Mouse (Mus musculus) intestine, embryonic 15.5 days (tissue): ENCODE measurements around the gene Mtmr14. TPM values are rescaled to one million over a fixed set of nuclear protein-coding genes. Genes with fewer than 3 reads are reported as not detected.
A peak's percentile ranks its signal among the peaks of the same experiment; 100 is the strongest.

Experiments
- ATAC-seq: fragments of 200-750 bp; cut with Nextera tagmentation; 2 replicates; pipeline ENCODE4 v1.8.0; 2017; ENCODE audit warnings: moderate TSS enrichment, moderate library complexity
- H3K27ac ChIP-seq: fragments of 300-500 bp; sonication (generic); 2 replicates; pipeline ENCODE4 v1.5.1; 2015; ENCODE audit warnings: mild to moderate bottlenecking, inconsistent platforms
- H3K27me3 ChIP-seq: fragments of 300-500 bp; sonication (generic); replicated peaks from 2 replicates; pipeline ENCODE4 v1.6.1; 2015; ENCODE audit warnings: inconsistent platforms
- H3K36me3 ChIP-seq: fragments of 300-500 bp; sonication (generic); 2 replicates; pipeline ENCODE4 v1.6.1; 2015; ENCODE audit warnings: inconsistent platforms
- H3K4me1 ChIP-seq: fragments of 300-500 bp; sonication (generic); replicated peaks from 2 replicates; pipeline ENCODE4 v1.6.1; 2015; ENCODE audit warnings: inconsistent platforms
- H3K4me2 ChIP-seq: fragments of 300-500 bp; sonication (generic); replicated peaks from 2 replicates; pipeline ENCODE4 v1.6.1; 2015; ENCODE audit warnings: mild to moderate bottlenecking, inconsistent platforms
- H3K4me3 ChIP-seq: fragments of 300-500 bp; sonication (generic); replicated peaks from 2 replicates; pipeline ENCODE4 v1.5.1; 2015; ENCODE audit warnings: inconsistent platforms
- H3K9ac ChIP-seq: fragments of 300-500 bp; sonication (generic); 2 replicates; pipeline ENCODE4 v1.6.1; 2015; ENCODE audit warnings: inconsistent platforms
- H3K9me3 ChIP-seq: fragments of 300-500 bp; sonication (generic); 2 replicates; pipeline ENCODE4 v1.6.1; 2016; ENCODE audit warnings: inconsistent platforms
- WGBS: fragments of 180-500 bp; shearing (Covaris S2); methylation state at CpG from one replicate; pipeline ENCODE4 v1.1.7; 2015; 5-methylcytosine and 5-hydroxymethylcytosine counted together
- polyA plus RNA-seq: library from polyadenylated mRNA; unstranded; fragments of >200 nt; fragmentation: Nextera tagmentation; extraction: Ambion mirVana; gene quantifications from 2 replicates; pipeline ENCODE4 v1.2.1, GENCODE M21; 2015

Mtmr14 gene
- polyA plus RNA-seq, 1 experiment from 2014 or later: 32.2 TPM

DNA sequence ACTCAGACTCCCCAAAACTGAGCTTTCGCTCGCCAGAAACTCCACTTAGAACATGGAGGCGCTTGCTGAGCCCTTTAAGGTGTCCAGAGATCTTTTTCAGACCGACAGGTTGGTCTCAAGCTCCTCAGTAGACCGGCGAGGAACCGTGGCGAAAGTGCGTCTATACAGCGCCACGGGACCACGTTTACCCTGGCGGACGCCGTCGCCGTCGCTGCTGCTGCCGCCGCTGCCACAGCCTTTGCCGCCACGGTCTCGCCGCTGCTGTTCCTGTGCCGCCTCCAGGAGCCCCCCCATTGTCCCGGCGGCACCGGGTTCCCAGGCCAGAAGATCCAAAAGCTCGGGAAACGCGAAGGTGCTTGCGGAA is 69.3 kb downstream of the Mtmr14 start, which contains the start of gene Brpf1:
TSS of gene Brpf1 (plus strand) at position 152 of the 364 bp plus-strand sequence.
- no peaks in the 10 kb centered on the region for H3K27me3 ChIP-seq
- H3K36me3 ChIP-seq: peaks cover 5% of the 10 kb centered on the region; the same call in 1 of the 2 replicates
- no peaks in the 10 kb centered on the region for H3K9me3 ChIP-seq
- under 1% methylated on average over 32 of the region's 32 CpGs for WGBS
- H3K9ac ChIP-seq: peak within 1 kb of the TSS; percentile 98
- H3K27ac ChIP-seq: peak within 1 kb of the TSS; percentile 92
- peak; percentile 61 for ATAC-seq
- peaks cover 10% of the 10 kb centered on the region for H3K4me1 ChIP-seq
- H3K4me2 ChIP-seq: peak within 1 kb of the TSS; percentile 91
- H3K4me3 ChIP-seq: peak within 1 kb of the TSS; percentile 99

DNA sequence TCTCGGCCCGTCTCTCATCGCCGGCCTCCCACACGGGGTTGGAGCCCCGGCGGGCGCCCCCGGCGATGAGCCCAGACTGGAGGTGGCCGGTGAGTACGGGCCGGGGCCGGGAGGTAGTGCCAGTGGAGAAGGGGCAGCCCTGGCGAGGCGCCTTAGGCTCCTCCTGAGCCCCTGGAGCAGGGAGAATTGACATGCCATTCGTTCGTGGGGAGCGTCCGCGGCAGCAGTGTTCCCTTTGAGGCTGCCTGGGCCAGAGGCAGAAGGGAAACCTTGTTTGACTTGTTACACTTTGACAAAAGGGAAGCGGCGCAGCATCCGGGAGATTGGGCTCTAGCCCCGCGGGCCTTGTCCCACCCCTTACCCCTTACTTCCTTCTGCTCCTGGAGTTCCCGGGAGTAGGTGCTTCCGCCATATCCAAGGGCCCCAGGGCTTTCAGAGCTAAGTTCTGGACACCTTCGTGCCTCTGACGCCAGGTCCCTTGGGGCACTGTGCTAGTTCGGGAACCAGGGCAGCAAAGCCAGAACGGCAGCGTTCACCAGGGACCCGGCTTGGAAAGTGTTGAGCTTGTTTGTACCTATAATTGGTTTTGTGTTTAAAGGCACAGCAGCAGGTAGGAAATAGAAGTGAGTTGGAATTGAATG is 70.0 kb downstream of the Mtmr14 start:
- Histone ChIP-seq H3K27me3 (no peaks in the 10 kb centered on the region), H3K4me2 (peak overlapping the region; percentile 91), H3K9ac (peak overlapping the region; percentile 98), H3K4me1 (peaks cover 10% of the 10 kb centered on the region), H3K27ac (peak overlapping the region; percentile 92), H3K36me3 (peaks cover 5% of the 10 kb centered on the region), H3K9me3 (no peaks in the 10 kb centered on the region), H3K4me3 (peak overlapping the region; percentile 99)
- ATAC-seq: no peak; the same call in 1 of the 2 replicates
- under 1% methylated on average over 34 of the region's 34 CpGs for WGBS

DNA sequence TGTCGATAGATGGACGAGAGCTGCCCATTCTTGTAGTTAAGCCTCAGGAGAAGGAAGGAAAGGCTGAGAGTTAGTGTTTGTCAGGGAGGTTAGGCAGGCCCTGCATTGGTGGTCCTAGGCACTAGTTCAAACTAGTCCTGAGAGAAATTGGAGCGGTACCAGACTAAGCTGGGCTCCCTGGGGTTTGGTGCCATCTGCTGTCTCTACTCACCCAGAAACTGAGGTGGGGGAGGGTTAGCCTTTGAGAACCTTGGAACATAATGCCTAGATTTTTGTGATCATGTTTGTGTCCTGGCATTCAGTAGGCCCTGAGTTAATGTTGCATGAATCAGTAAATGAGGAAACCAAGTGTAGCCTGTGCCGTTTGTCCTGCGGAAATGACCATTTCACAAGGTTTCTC is 70.5 kb downstream of the Mtmr14 start:
- Histone ChIP-seq H3K4me1 (peaks cover 10% of the 10 kb centered on the region), H3K4me2 (peak overlapping the region; percentile 91), H3K9ac (peak overlapping the region; percentile 98), H3K27ac (peak overlapping the region; percentile 92), H3K4me3 (peak overlapping the region; percentile 99), H3K9me3 (no peaks in the 10 kb centered on the region), H3K36me3 (peaks cover 6% of the 10 kb centered on the region), H3K27me3 (no peaks in the 10 kb centered on the region)
- 26% methylated on average over 5 of the region's 5 CpGs for WGBS
- no peak for ATAC-seq

DNA sequence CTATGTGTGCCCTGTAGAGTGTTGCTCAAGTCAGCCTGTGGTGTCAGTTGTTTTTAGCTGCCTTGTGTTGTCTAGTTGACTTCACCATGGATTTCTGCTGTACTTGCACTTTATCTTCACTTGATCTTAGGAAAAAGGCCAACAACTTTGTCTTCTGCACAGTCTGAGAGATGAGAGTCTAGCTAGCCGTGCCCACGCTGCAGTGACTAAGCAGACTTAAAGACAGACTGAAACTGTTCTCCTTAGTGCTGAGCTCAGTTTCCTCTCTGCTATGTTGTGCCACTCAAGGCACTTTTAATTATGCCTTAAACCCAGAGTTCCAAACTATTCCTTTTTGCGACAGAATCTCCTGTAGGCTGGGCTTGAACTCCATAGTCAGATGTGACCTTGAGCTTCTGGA is 78.3 kb downstream of the Mtmr14 start:
- WGBS: 89% methylated on average over 3 of the region's 3 CpGs

DNA sequence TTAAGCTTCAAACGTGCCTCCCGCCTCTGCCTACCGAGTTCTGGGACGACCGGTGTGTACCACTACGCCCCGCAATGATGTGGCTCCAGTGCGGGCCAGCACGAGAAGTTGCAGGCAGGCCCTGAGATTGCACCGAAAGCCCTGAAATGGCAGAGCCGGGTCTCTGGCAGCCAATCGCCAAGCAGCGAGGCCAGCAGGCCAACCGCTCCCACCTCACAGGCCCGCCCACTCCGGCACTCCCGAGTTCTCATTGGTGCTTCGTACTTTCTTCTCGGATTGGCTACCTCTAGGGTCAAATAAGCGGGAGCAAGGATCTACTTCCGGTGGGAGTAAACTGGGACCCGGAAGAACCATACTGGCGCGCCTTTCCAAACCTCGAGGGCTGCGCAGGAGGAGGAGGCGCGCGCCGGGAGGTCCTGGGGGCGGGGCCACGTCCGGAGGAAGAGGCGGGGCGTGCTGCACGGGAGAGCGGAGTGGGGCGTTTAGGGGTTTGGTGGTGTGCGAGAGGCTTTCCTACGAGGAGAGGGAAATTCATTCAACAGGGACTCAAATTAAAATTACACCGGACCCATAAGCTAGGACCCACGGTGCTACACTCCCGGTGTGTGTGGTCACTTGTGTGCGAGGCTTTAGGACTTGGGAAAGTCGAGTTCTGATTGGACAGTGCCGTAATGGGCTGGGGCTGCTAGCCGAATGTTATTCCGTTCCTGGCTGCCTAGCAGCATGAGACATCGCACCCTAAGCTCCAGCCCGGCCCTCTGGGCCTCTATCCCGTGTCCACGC is 89.1 kb downstream of the Mtmr14 start, which contains the start of gene Ogg1:
TSS of gene Ogg1 (plus strand) at position 440 of the 783 bp plus-strand sequence.
- Histone ChIP-seq H3K27me3 (no peaks in the 10 kb centered on the region), H3K9ac (peak within 1 kb of the TSS; percentile 57), H3K4me2 (peak within 1 kb of the TSS; percentile 91), H3K4me1 (peaks cover 11% of the 10 kb centered on the region; the same call in 1 of the 2 replicates), H3K4me3 (peak within 1 kb of the TSS; percentile 59), H3K9me3 (no peaks in the 10 kb centered on the region), H3K27ac (peak within 1 kb of the TSS; percentile 87), H3K36me3 (peaks cover 26% of the 10 kb centered on the region)
- WGBS: under 1% methylated on average over 52 of the region's 52 CpGs
- ATAC-seq: peak; percentile 99

More for the DNA sequence above, 78.3 kb downstream of the Mtmr14 start:
- no peaks in the 10 kb centered on the region for H3K9me3 ChIP-seq
- no peak overlapping the region for H3K4me2 ChIP-seq
- ATAC-seq: no peak
- H3K4me1 ChIP-seq: no peaks in the 10 kb centered on the region
- H3K4me3 ChIP-seq: no peak overlapping the region
- H3K27ac ChIP-seq: no peak overlapping the region
- H3K36me3 ChIP-seq: peaks cover 62% of the 10 kb centered on the region
- H3K27me3 ChIP-seq: no peaks in the 10 kb centered on the region
- H3K9ac ChIP-seq: no peak overlapping the region

DNA sequence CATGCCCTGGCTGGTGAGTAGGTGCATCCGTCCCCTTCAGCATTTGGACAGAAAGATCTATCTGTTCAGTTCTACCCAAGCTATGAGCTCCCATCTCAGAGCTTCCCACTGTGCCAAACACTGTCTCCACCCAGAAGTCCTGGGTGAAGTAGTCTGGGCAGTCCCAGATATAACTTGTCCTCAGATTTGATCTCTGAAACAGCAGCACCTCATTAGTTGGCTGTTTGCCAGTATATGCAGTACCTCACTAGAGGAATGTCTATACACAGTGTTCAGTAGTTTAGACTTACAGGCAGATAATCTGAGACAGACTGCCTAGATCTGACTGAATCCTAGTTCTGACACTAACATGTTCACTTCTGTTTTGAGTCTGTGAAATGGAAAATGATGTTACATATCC is 91.8 kb downstream of the Mtmr14 start:
- Histone ChIP-seq H3K4me1 (peaks cover 18% of the 10 kb centered on the region), H3K27me3 (no peaks in the 10 kb centered on the region), H3K9me3 (no peaks in the 10 kb centered on the region), H3K27ac (no peak overlapping the region), H3K4me3 (no peak overlapping the region), H3K36me3 (peaks cover 8% of the 10 kb centered on the region), H3K4me2 (no peak overlapping the region), H3K9ac (no peak overlapping the region)
- no peak for ATAC-seq
- WGBS: 94% methylated on average over 1 of the region's 1 CpGs

DNA sequence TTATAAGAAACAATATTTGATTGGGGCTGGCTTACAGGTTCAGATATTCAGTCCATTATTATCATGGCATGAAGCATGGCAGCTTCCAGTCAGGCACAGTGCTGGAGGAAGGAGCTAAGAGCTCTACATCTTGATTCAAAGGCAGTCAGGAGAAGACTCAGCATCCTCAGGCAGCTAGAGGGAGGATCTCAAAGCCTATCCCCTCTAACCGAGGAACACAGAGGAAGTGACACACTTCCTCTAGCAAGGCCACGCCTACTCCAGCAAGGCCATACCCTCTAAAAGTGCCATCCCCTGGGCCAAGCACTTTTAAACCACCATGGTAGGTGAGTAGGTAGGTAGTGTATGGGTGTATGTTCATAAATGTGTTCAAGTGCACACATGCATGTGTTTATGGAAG is 92.9 kb downstream of the Mtmr14 start:
- Histone ChIP-seq H3K4me1 (peaks cover 17% of the 10 kb centered on the region), H3K4me3 (no peak overlapping the region), H3K36me3 (peaks cover 14% of the 10 kb centered on the region; the same call in 1 of the 2 replicates), H3K27ac (no peak overlapping the region), H3K4me2 (no peak overlapping the region), H3K27me3 (no peaks in the 10 kb centered on the region), H3K9ac (no peak overlapping the region), H3K9me3 (no peaks in the 10 kb centered on the region)
- WGBS: 41% methylated on average over 2 of the region's 2 CpGs
- ATAC-seq: no peak

Other genes starting within 250 kb of the Mtmr14 start
- gene Thumpd3, start 191.6 kb upstream of the Mtmr14 start, polyA plus RNA-seq: 58.1 and 62.9 TPM in 2 replicates
- 67.2 and 70.0 TPM in 2 replicates for gene Setd5, start 160.5 kb upstream of the Mtmr14 start, polyA plus RNA-seq
- 1.7 and 2.3 TPM in 2 replicates for gene Lhfpl4, start 42.5 kb upstream of the Mtmr14 start, polyA plus RNA-seq
- 0.14 TPM in 1 of 2 replicates, not detected in the other for gene Cpne9, start 44.5 kb downstream of the Mtmr14 start, polyA plus RNA-seq
- gene Brpf1, start 69.3 kb downstream of the Mtmr14 start, polyA plus RNA-seq: 13.6 and 15.3 TPM in 2 replicates
- 11.3 and 13.3 TPM in 2 replicates for gene Ogg1, start 89.1 kb downstream of the Mtmr14 start, polyA plus RNA-seq
- 75.2 and 75.4 TPM in 2 replicates for gene Camk1, start 106.1 kb downstream of the Mtmr14 start, polyA plus RNA-seq
- 41.3 and 44.0 TPM in 2 replicates for gene Tada3, start 140.0 kb downstream of the Mtmr14 start, polyA plus RNA-seq
- gene Arpc4, start 140.3 kb downstream of the Mtmr14 start, polyA plus RNA-seq: 414 and 427 TPM in 2 replicates
- 3.7 and 4.1 TPM in 2 replicates for gene Ttll3, start 151.4 kb downstream of the Mtmr14 start, polyA plus RNA-seq
- gene Rpusd3, start 181.5 kb downstream of the Mtmr14 start, polyA plus RNA-seq: 24.3 and 25.6 TPM in 2 replicates
- 11.8 and 12.8 TPM in 2 replicates for gene Cidec, start 197.9 kb downstream of the Mtmr14 start, polyA plus RNA-seq
- 83.8 and 87.7 TPM in 2 replicates for gene Jagn1, start 204.7 kb downstream of the Mtmr14 start, polyA plus RNA-seq
- 7.8 and 8.4 TPM in 2 replicates for gene Il17re, start 220.6 kb downstream of the Mtmr14 start, polyA plus RNA-seq
- 26.6 and 27.2 TPM in 2 replicates for gene Il17rc, start 233.6 kb downstream of the Mtmr14 start, polyA plus RNA-seq
- gene Creld1, start 245.5 kb downstream of the Mtmr14 start, polyA plus RNA-seq: 21.9 and 22.7 TPM in 2 replicates